Mouse (Mus musculus) forebrain, embryonic 14.5 days (tissue): ENCODE results near the gene Zfp362. TPM values are rescaled to one million over a fixed set of nuclear protein-coding genes. Genes with fewer than 3 reads are reported as not detected.

ENCODE experiments used
- ATAC-seq: fragments of 200-750 bp; cut with Nextera tagmentation; 2 replicates; pipeline ENCODE4 v1.8.0; 2017; ENCODE audit warnings: mild to moderate bottlenecking, moderate library complexity
- DNase-seq: peaks from one replicate; pipeline ENCODE4 v3.0.0-alpha.2; 2015; ENCODE audit warnings: low spot score
- H3K27ac ChIP-seq: fragments of 300-500 bp; sonication (generic); 2 replicates; pipeline ENCODE4 v1.5.1; 2014; ENCODE audit warnings: low read depth, mild to moderate bottlenecking, control low read depth, low read length, moderate library complexity
- H3K27me3 ChIP-seq: fragments of 300-500 bp; sonication (generic); replicated peaks from 2 replicates; pipeline ENCODE4 v1.6.1; 2014; ENCODE audit warnings: low read length, control low read depth, mixed read lengths; ENCODE audit not compliant: control insufficient read depth, insufficient read depth
- H3K36me3 ChIP-seq: fragments of 300-500 bp; sonication (generic); 2 replicates; pipeline ENCODE4 v1.6.1; 2014; ENCODE audit warnings: low read length, control low read depth; ENCODE audit not compliant: control insufficient read depth, insufficient read depth
- H3K4me1 ChIP-seq: fragments of 300-500 bp; sonication (generic); 2 replicates; pipeline ENCODE4 v1.6.1; 2014; ENCODE audit warnings: antibody characterized with exemption, low read length, control low read depth; ENCODE audit not compliant: control insufficient read depth, insufficient read depth
- H3K4me2 ChIP-seq: fragments of 300-500 bp; sonication (generic); 2 replicates; pipeline ENCODE4 v1.6.1; 2014; ENCODE audit warnings: mild to moderate bottlenecking, control low read depth, low read length
- H3K4me3 ChIP-seq: fragments of 300-500 bp; sonication (generic); 2 replicates; pipeline ENCODE4 v1.5.1; 2014; ENCODE audit warnings: low read depth, low read length, control low read depth
- H3K9ac ChIP-seq: fragments of 300-500 bp; sonication (generic); 2 replicates; pipeline ENCODE4 v1.6.1; 2014; ENCODE audit warnings: mild to moderate bottlenecking, low read length, control low read depth, moderate library complexity
- H3K9me3 ChIP-seq: fragments of 300-500 bp; sonication (generic); replicated peaks from 2 replicates; pipeline ENCODE4 v1.6.1; 2016; ENCODE audit warnings: low read length, control low read depth, mixed read lengths; ENCODE audit not compliant: control insufficient read depth
- WGBS: fragments of 180-500 bp; shearing (Covaris S2); extraction: QIAGEN DNeasy Blood & Tissue Kit; methylation state at CpG from one replicate; pipeline ENCODE4 v1.1.7; 2014; 5-methylcytosine and 5-hydroxymethylcytosine counted together
- polyA plus RNA-seq: library from polyadenylated mRNA; unstranded; fragments of >200 nt; fragmentation: Nextera tagmentation; extraction: Ambion mirVana; gene quantifications from 2 replicates; pipeline ENCODE4 v1.2.1, GENCODE M21; 2014

Zfp362 gene
- polyA plus RNA-seq, 1 experiment from 2014 or later = 26.1 TPM

- WGBS = 40% methylated on average over 18 of the region's 18 CpGs
- H3K36me3 ChIP-seq = peaks cover 72% of the 10 kb centered on the region
- H3K9ac ChIP-seq = no peak overlapping the region
Observed at GRCm38 (mm10) chr4:128789646-128790045, 16.2 kb downstream of the Zfp362 start.

GRCm38 (mm10) chr4:128788108-128788507 is 17.7 kb downstream of the Zfp362 start:
- no peak overlapping the region for H3K27ac ChIP-seq
- WGBS = 94% methylated on average over 4 of the region's 4 CpGs
- H3K36me3 ChIP-seq = peaks cover 81% of the 10 kb centered on the region
- no peak overlapping the region for H3K4me3 ChIP-seq
- H3K9me3 ChIP-seq = no peaks in the 10 kb centered on the region
- DNase-seq (no peak), ATAC-seq (no peak)
- no peaks in the 10 kb centered on the region for H3K4me1 ChIP-seq
- no peak overlapping the region for H3K9ac ChIP-seq
- H3K4me2 ChIP-seq = no peak overlapping the region
- H3K27me3 ChIP-seq = no peaks in the 10 kb centered on the region

More at GRCm38 (mm10) chr4:128789646-128790045, 16.2 kb downstream of the Zfp362 start:
- H3K27me3 ChIP-seq = no peaks in the 10 kb centered on the region
- no peak overlapping the region for H3K27ac ChIP-seq
- H3K9me3 ChIP-seq = no peaks in the 10 kb centered on the region
- no peaks in the 10 kb centered on the region for H3K4me1 ChIP-seq
- ATAC-seq = no peak
- no peak overlapping the region for H3K4me2 ChIP-seq
- H3K4me3 ChIP-seq = no peak overlapping the region
- DNase-seq = no peak

- Histone ChIP-seq H3K9ac (no peak overlapping the region), H3K4me2 (no peak overlapping the region), H3K27me3 (no peaks in the 10 kb centered on the region), H3K4me1 (no peaks in the 10 kb centered on the region), H3K4me3 (no peak overlapping the region), H3K36me3 (peaks cover 81% of the 10 kb centered on the region), H3K27ac (no peak overlapping the region), H3K9me3 (no peaks in the 10 kb centered on the region)
- no peak for ATAC-seq
- WGBS = 75% methylated on average over 24 of the region's 24 CpGs
- no peak for DNase-seq
Observed at GRCm38 (mm10) chr4:128787023-128787939, 18.6 kb downstream of the Zfp362 start.

- 93% methylated on average over 11 of the region's 11 CpGs for WGBS
- Histone ChIP-seq H3K27me3 (no peaks in the 10 kb centered on the region), H3K9me3 (no peaks in the 10 kb centered on the region), H3K36me3 (peaks cover 92% of the 10 kb centered on the region), H3K9ac (no peak overlapping the region), H3K4me3 (no peak overlapping the region), H3K4me1 (no peaks in the 10 kb centered on the region), H3K4me2 (no peak overlapping the region), H3K27ac (no peak overlapping the region)
- ATAC-seq = no peak
- DNase-seq = no peak
Observed at GRCm38 (mm10) chr4:128785921-128786654, 19.8 kb downstream of the Zfp362 start.

- DNase-seq (no peak), ATAC-seq (no peak)
- 92% methylated on average over 15 of the region's 15 CpGs for WGBS
- Histone ChIP-seq H3K27ac (no peak overlapping the region), H3K27me3 (no peaks in the 10 kb centered on the region), H3K4me3 (no peak overlapping the region), H3K36me3 (peaks cover 95% of the 10 kb centered on the region), H3K4me2 (no peak overlapping the region), H3K9me3 (no peaks in the 10 kb centered on the region), H3K9ac (no peak overlapping the region), H3K4me1 (no peaks in the 10 kb centered on the region)
Observed at GRCm38 (mm10) chr4:128784950-128785631, 20.8 kb downstream of the Zfp362 start.

GRCm38 (mm10) chr4:128782645-128783044 is 23.2 kb downstream of the Zfp362 start:
- no peak overlapping the region for H3K27ac ChIP-seq
- DNase-seq (no peak), ATAC-seq (no peak)
- H3K4me3 ChIP-seq = no peak overlapping the region
- WGBS = 89% methylated on average over 4 of the region's 4 CpGs
- peaks cover 97% of the 10 kb centered on the region for H3K36me3 ChIP-seq
- H3K4me2 ChIP-seq = no peak overlapping the region
- H3K4me1 ChIP-seq = no peaks in the 10 kb centered on the region
- H3K27me3 ChIP-seq = no peaks in the 10 kb centered on the region
- no peaks in the 10 kb centered on the region for H3K9me3 ChIP-seq
- no peak overlapping the region for H3K9ac ChIP-seq

DNA sequence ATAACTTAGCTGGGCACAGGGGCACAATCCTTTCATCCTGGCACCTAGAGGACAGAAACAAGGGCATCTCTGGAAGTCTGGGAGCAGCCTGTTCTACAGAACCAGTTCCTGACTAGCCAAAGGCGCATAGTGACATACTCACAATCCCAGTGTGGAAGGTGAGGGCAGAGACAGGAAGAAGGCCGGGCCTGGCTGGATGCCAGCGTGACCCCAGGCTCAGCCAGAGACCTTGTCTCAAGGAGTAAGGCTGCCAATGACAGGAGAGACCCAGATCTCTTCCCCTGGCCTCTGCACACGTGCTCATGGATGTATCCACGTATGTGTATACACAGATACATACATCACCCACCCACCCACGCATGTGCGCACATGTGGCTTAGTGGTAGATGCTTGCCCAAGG is 23.8 kb downstream of the Zfp362 start:
- H3K9me3 ChIP-seq = no peaks in the 10 kb centered on the region
- H3K27me3 ChIP-seq = no peaks in the 10 kb centered on the region
- 93% methylated on average over 7 of the region's 7 CpGs for WGBS
- DNase-seq (no peak), ATAC-seq (no peak)
- no peak overlapping the region for H3K27ac ChIP-seq
- peaks cover 97% of the 10 kb centered on the region for H3K36me3 ChIP-seq
- H3K4me2 ChIP-seq = no peak overlapping the region
- no peak overlapping the region for H3K4me3 ChIP-seq
- H3K9ac ChIP-seq = no peak overlapping the region
- H3K4me1 ChIP-seq = no peaks in the 10 kb centered on the region

DNA sequence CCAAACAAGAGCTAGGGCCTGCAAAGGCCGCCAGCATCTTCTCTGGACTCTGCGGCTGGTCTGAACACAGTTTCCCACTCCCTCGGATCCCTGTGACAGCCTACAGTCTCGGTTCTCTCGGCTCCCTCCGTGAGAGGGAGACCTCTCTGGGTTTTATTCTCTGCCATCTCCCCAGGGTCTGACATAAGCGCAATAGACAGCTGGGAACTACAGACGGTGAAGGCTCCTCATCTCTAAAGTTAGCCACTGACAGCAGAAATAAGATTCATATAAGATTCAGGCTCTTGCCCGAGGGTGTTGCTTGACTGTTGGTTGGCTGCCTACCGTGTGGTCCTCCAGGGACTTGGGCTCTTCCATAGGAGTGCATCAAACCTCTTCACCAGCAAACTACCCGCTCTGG is 28.3 kb downstream of the Zfp362 start:
- WGBS = 83% methylated on average over 11 of the region's 11 CpGs
- H3K9ac ChIP-seq = no peak overlapping the region
- no peaks in the 10 kb centered on the region for H3K27me3 ChIP-seq
- no peaks in the 10 kb centered on the region for H3K4me1 ChIP-seq
- H3K36me3 ChIP-seq = peaks cover 97% of the 10 kb centered on the region
- H3K27ac ChIP-seq = no peak overlapping the region
- DNase-seq (no peak), ATAC-seq (no peak)
- H3K4me2 ChIP-seq = no peak overlapping the region
- no peaks in the 10 kb centered on the region for H3K9me3 ChIP-seq
- no peak overlapping the region for H3K4me3 ChIP-seq
